Mouse (Mus musculus) embryonic facial prominence, embryonic 15.5 days (tissue): ENCODE data around the gene Rnf8. TPM values are rescaled to one million over a fixed set of nuclear protein-coding genes. Genes with fewer than 3 reads are reported as not detected.

Experiments used
- microRNA-seq: library from miRNA; unstranded; fragments of <30 nt; microRNA quantifications from one replicate; pipeline ENCODE4, GENCODE M21; 2016; ENCODE audit warnings: borderline number of aligned reads
- polyA plus RNA-seq: library from polyadenylated mRNA; unstranded; fragments of >200 nt; fragmentation: Nextera tagmentation; extraction: Ambion mirVana; gene quantifications from 2 replicates; pipeline ENCODE4 v1.2.1, GENCODE M21; 2015

The Rnf8 gene
- polyA plus RNA-seq, 1 experiment from 2014 or later: 84.7 TPM

Small RNA genes lying within 50 kb of the gene (microRNA-seq; reads per million reads assigned to microRNA genes)
- not detected for gene Mir7667

Other genes with a start within 250 kb of the Rnf8 start
- 17.8 and 20.0 TPM in 2 replicates for gene Pim1, start 124.0 kb upstream of the Rnf8 start, polyA plus RNA-seq
- gene Gm17657, start 65.2 kb upstream of the Rnf8 start, polyA plus RNA-seq: not detected in 2 replicates
- gene Tbc1d22b, start 65.0 kb upstream of the Rnf8 start, polyA plus RNA-seq: 14.4 and 16.7 TPM in 2 replicates
- gene Tmem217, start 62.4 kb upstream of the Rnf8 start, polyA plus RNA-seq: 0.95 and 1.6 TPM in 2 replicates
- gene Gm28043, start 86 bp downstream of the Rnf8 start, polyA plus RNA-seq: 2.4 and 2.5 TPM in 2 replicates
- gene Cmtr1, start 45.8 kb downstream of the Rnf8 start, polyA plus RNA-seq: 108 and 110 TPM in 2 replicates
- 10.7 and 11.0 TPM in 2 replicates for gene Ccdc167, start 102.3 kb downstream of the Rnf8 start, polyA plus RNA-seq